Mouse (Mus musculus): ENCODE data around the gene Fdps. TPM values are rescaled to one million over a fixed set of nuclear protein-coding genes. Genes with fewer than 3 reads are reported as not detected.
"Not testable (repeated sequence)": the region's sequence is repeated elsewhere in the genome, so short reads cannot be mapped to it uniquely, and the experiment has no call there.

The Fdps gene
- polyA plus RNA-seq, 1 experiment from 2014 or later: 194 TPM

DNA sequence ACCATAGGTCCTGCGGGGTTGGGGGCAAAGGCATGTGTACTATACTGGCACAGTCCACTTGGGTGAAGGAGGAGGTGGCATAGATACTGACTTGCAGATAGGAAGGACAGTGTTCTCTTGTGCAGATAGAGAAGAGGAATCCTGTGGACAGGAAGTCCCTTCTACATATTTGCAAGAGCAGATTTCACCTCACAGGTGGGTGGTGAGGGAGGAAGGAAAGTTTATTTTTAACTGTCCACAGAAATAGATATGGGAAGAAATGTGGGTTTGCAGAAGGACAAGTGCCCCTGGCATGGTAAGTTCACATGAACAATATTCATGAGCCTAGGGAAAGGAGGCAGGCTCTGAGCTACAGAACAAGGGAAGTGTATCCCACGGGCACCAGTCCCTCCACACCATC lies 17.6 kb downstream of the Fdps start:
- Histone ChIP-seq H3K4me3 (no peak overlapping the region), H3K9me3 (no peaks in the 10 kb centered on the region), H3K9ac (no peak overlapping the region), H3K27me3 (peaks cover 10% of the 10 kb centered on the region), H3K4me1 (peaks cover 23% of the 10 kb centered on the region), H3K27ac (no peak overlapping the region), H3K4me2 (replicated peaks) (no peak overlapping the region), H3K36me3 (peaks cover 49% of the 10 kb centered on the region)
- 87% methylated on average over 2 of the region's 2 CpGs for WGBS
- ATAC-seq (ENCODE audit: low FRiP score, low read depth): no peak

DNA sequence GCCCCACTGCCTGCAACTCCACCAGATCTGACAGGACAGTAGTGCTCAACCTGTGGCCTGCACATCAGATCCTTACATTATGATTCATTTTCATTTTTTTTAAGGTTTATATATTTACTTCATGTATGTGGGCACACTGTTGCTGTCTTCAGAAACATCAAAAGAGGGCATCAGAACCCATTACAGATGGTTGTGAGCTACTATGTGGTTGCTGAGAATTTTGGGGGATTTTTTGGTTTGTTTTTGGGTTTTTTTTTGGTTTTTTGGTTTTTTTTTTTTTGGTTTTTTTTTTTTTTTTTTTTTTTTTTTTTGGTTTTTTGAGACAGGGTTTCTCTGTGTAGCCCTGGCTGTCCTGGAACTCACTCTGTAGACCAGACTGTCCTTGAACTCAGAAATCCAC lies 19.5 kb downstream of the Fdps start:
- ATAC-seq (ENCODE audit: low FRiP score, low read depth); H3K9ac ChIP-seq; H3K4me3 ChIP-seq; H3K27ac ChIP-seq; H3K4me1 ChIP-seq; H3K27me3 ChIP-seq; H3K4me2 ChIP-seq (replicated peaks); H3K9me3 ChIP-seq: not testable (repeated sequence)
- H3K36me3 ChIP-seq: peaks cover 59% of the 10 kb centered on the region

DNA sequence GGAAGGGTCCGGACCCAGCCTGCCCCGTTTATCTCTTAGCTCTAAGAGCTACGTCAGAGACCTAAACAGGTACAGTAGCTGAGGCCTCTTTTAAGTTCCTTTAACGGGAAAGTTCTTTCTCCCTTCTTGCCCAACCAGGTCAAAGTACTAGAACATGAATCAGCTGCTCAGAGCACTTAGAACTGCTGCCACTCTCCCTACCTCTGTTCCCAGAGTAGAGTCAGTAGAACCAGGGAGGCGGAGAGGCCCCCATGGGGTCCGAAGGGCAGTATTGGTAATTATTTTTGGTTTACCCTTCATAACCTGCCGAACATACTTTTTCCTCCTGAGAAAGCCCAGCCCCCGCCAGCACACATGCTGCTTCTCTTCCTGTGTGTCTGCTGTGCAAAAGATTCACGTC lies 24.4 kb downstream of the Fdps start:
- Histone ChIP-seq H3K9me3 (no peaks in the 10 kb centered on the region), H3K27me3 (no peaks in the 10 kb centered on the region), H3K4me1 (no peaks in the 10 kb centered on the region), H3K27ac (no peak overlapping the region), H3K4me3 (no peak overlapping the region), H3K9ac (no peak overlapping the region), H3K4me2 (replicated peaks) (no peak overlapping the region), H3K36me3 (peaks cover 76% of the 10 kb centered on the region)
- no peak for ATAC-seq (ENCODE audit: low FRiP score, low read depth)
- WGBS: 91% methylated on average over 9 of the region's 9 CpGs

DNA sequence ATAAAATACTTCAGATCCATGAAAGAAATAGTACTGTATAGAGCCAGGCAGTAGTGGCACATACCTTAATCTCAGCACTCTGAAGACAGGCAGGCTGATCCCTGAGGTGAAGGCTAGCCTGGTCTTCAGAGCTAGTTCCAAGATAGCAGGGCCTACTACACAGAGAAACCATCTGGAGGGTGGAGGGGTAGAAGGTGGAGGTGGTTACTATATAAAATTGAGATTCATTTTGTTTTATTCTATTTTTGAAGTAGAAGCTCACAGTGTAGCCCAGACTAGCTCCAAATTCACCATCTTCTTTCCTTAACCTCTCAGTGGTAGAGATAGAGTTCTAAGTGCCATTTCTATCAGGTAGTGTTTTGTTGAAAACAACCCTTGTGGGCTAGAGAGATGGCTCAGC lies 34.5 kb downstream of the Fdps start:
- ATAC-seq (ENCODE audit: low FRiP score, low read depth): no peak
- no peak overlapping the region for H3K27ac ChIP-seq
- peaks cover 93% of the 10 kb centered on the region for H3K36me3 ChIP-seq
- H3K4me2 ChIP-seq (replicated peaks): no peak overlapping the region
- no peak overlapping the region for H3K4me3 ChIP-seq
- no peak overlapping the region for H3K9ac ChIP-seq
- H3K9me3 ChIP-seq: no peaks in the 10 kb centered on the region
- H3K27me3 ChIP-seq: no peaks in the 10 kb centered on the region
- no peaks in the 10 kb centered on the region for H3K4me1 ChIP-seq

DNA sequence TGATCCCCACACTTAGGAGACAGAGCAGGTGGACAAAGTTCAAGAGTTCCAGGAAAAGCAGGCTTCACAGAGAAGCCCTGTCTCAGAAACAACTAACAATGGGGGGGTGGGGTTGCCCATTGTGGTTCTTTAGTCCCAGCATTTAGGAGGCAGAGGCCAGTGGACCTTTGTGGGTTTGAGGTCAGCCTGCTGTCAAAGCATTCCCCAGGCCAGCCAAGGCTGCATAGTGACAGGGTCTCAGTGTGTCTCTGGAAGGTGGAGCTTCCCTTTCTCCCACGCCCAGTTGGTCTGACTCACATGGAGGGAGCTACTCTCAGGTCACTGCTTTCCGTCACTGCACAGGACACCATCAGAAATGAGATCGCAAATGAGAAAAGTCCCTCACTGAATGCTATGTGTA lies 40.1 kb downstream of the Fdps start:
- WGBS: 93% methylated on average over 3 of the region's 3 CpGs
- no peak overlapping the region for H3K4me3 ChIP-seq
- no peaks in the 10 kb centered on the region for H3K4me1 ChIP-seq
- no peaks in the 10 kb centered on the region for H3K27me3 ChIP-seq
- H3K27ac ChIP-seq: no peak overlapping the region
- H3K9ac ChIP-seq: no peak overlapping the region
- ATAC-seq (ENCODE audit: low FRiP score, low read depth): no peak
- H3K9me3 ChIP-seq: no peaks in the 10 kb centered on the region
- peaks cover 93% of the 10 kb centered on the region for H3K36me3 ChIP-seq
- no peak overlapping the region for H3K4me2 ChIP-seq (replicated peaks)

DNA sequence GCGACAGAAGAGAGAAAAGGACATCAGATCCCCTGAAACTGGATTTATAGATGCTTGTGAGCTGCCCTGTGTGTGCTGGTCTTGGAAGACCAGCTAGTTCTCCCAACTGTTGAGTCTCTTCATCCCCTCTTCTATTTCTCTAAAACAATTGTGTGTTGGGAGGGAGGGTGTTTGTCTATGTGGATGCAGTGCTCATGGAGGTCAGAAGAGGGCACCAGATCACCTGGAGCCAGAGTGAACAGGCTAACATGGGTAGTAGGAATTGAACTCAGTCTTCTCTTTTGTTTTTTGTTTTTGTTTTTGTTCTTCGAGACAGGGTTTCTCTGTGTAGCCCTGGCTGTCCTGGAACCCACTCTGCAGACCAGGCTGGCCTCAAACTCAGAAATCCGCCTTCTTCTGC lies 43.0 kb downstream of the Fdps start:
- peaks cover 95% of the 10 kb centered on the region for H3K36me3 ChIP-seq
- WGBS: 81% methylated on average over 3 of the region's 3 CpGs
- no peaks in the 10 kb centered on the region for H3K9me3 ChIP-seq
- no peak overlapping the region for H3K4me2 ChIP-seq (replicated peaks)
- no peak for ATAC-seq (ENCODE audit: low FRiP score, low read depth)
- no peak overlapping the region for H3K27ac ChIP-seq
- H3K4me3 ChIP-seq: no peak overlapping the region
- H3K27me3 ChIP-seq: no peaks in the 10 kb centered on the region
- no peaks in the 10 kb centered on the region for H3K4me1 ChIP-seq
- no peak overlapping the region for H3K9ac ChIP-seq

DNA sequence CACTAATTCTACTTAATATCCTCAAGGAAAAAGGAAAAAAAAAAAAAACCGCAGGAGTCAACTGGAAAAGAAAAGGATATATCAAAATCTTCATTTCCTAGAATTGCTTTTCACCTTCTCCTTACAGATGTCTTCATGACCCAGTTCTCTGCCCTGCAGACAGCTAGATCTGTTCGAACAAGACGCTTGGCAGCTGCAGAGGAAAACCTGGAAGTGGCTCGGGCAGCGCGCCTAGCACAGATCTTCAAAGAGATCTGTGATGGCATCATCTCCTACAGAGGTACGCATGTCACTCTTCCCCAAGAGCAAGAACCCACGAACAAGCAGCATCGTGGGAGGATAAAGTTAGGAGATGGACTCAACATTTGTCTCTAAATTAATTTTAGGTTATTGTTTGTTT lies 43.4 kb downstream of the Fdps start:
- no peak overlapping the region for H3K4me2 ChIP-seq (replicated peaks)
- H3K36me3 ChIP-seq: peaks cover 93% of the 10 kb centered on the region
- 95% methylated on average over 9 of the region's 9 CpGs for whole genome bisulfite sequencing
- H3K27ac ChIP-seq: no peak overlapping the region
- H3K4me1 ChIP-seq: no peaks in the 10 kb centered on the region
- H3K9me3 ChIP-seq: no peaks in the 10 kb centered on the region
- H3K4me3 ChIP-seq: no peak overlapping the region
- H3K9ac ChIP-seq: no peak overlapping the region
- H3K27me3 ChIP-seq: no peaks in the 10 kb centered on the region
- no peak for ATAC-seq (ENCODE audit: low FRiP score, low read depth)

Other genes starting within 250 kb of the Fdps start
- gene Msto1, start 188.0 kb downstream of the Fdps start, polyA plus RNA-seq (2015; fragmentation: Nextera tagmentation; extraction: Ambion mirVana): 45.7 and 48.3 TPM in 2 replicates
- gene Ash1l, start 151.3 kb downstream of the Fdps start, polyA plus RNA-seq (2015; fragmentation: Nextera tagmentation; extraction: Ambion mirVana): 26.7 and 27.1 TPM in 2 replicates
- gene Dap3, start 150.8 kb downstream of the Fdps start, polyA plus RNA-seq (2015; fragmentation: Nextera tagmentation; extraction: Ambion mirVana): 147 and 151 TPM in 2 replicates
- 30.9 and 32.7 TPM in 2 replicates for gene Rusc1, start 8.6 kb downstream of the Fdps start, polyA plus RNA-seq (2015; fragmentation: Nextera tagmentation; extraction: Ambion mirVana)
- not detected in 2 replicates for gene Gm43738, start 860 bp downstream of the Fdps start, polyA plus RNA-seq (2015; fragmentation: Nextera tagmentation; extraction: Ambion mirVana)
- gene Pklr, start 34.2 kb upstream of the Fdps start, polyA plus RNA-seq (2015; fragmentation: Nextera tagmentation; extraction: Ambion mirVana): 0.33 and 0.68 TPM in 2 replicates
- 2.0 and 3.0 TPM in 2 replicates for gene Hcn3, start 58.2 kb upstream of the Fdps start, polyA plus RNA-seq (2015; fragmentation: Nextera tagmentation; extraction: Ambion mirVana)
- gene Clk2, start 62.8 kb upstream of the Fdps start, polyA plus RNA-seq (2015; fragmentation: Nextera tagmentation; extraction: Ambion mirVana): 32.3 and 36.6 TPM in 2 replicates
- gene Scamp3, start 75.5 kb upstream of the Fdps start, polyA plus RNA-seq (2015; fragmentation: Nextera tagmentation; extraction: Ambion mirVana): 115 and 119 TPM in 2 replicates
- gene Fam189b, start 81.2 kb upstream of the Fdps start, polyA plus RNA-seq (2015; fragmentation: Nextera tagmentation; extraction: Ambion mirVana): 34.0 and 35.2 TPM in 2 replicates
- gene Gba, start 101.0 kb upstream of the Fdps start, polyA plus RNA-seq (2015; fragmentation: Nextera tagmentation; extraction: Ambion mirVana): 35.6 and 40.2 TPM in 2 replicates
- 63.7 and 69.8 TPM in 2 replicates for gene Thbs3, start 113.2 kb upstream of the Fdps start, polyA plus RNA-seq (2015; fragmentation: Nextera tagmentation; extraction: Ambion mirVana)
- gene Mtx1, start 125.1 kb upstream of the Fdps start, polyA plus RNA-seq (2015; fragmentation: Nextera tagmentation; extraction: Ambion mirVana): 202 and 205 TPM in 2 replicates
- gene Muc1, start 127.1 kb upstream of the Fdps start, polyA plus RNA-seq (2015; fragmentation: Nextera tagmentation; extraction: Ambion mirVana): 0.64 and 1.1 TPM in 2 replicates
- gene Krtcap2, start 144.0 kb upstream of the Fdps start, polyA plus RNA-seq (2015; fragmentation: Nextera tagmentation; extraction: Ambion mirVana): 332 and 333 TPM in 2 replicates
- 6.1 and 6.8 TPM in 2 replicates for gene Trim46, start 144.3 kb upstream of the Fdps start, polyA plus RNA-seq (2015; fragmentation: Nextera tagmentation; extraction: Ambion mirVana)
- 120 and 126 TPM in 2 replicates for gene Dpm3, start 157.4 kb upstream of the Fdps start, polyA plus RNA-seq (2015; fragmentation: Nextera tagmentation; extraction: Ambion mirVana)
- 85.5 and 88.8 TPM in 2 replicates for gene Slc50a1, start 168.6 kb upstream of the Fdps start, polyA plus RNA-seq (2015; fragmentation: Nextera tagmentation; extraction: Ambion mirVana)
- 44.0 and 46.2 TPM in 2 replicates for gene Efna1, start 179.2 kb upstream of the Fdps start, polyA plus RNA-seq (2015; fragmentation: Nextera tagmentation; extraction: Ambion mirVana)
- gene Efna3, start 221.0 kb upstream of the Fdps start, polyA plus RNA-seq (2015; fragmentation: Nextera tagmentation; extraction: Ambion mirVana): 27.4 and 30.6 TPM in 2 replicates
- gene Efna4, start 236.1 kb upstream of the Fdps start, polyA plus RNA-seq (2015; fragmentation: Nextera tagmentation; extraction: Ambion mirVana): 49.0 and 51.6 TPM in 2 replicates
- gene Adam15, start 248.0 kb upstream of the Fdps start, polyA plus RNA-seq (2015; fragmentation: Nextera tagmentation; extraction: Ambion mirVana): 50.3 and 52.2 TPM in 2 replicates